Mouse (Mus musculus): ENCODE data around the gene Rab3il1. TPM values are rescaled to one million over a fixed set of nuclear protein-coding genes. Genes with fewer than 3 reads are reported as not detected.
A peak's percentile ranks its signal among the peaks of the same experiment; 100 is the strongest.
"Not testable (repeated sequence)": the region's sequence is repeated elsewhere in the genome, so short reads cannot be mapped to it uniquely, and the experiment has no call there.

Gene Rab3il1
- 263 and 307 TPM in 2 replicates for total RNA-seq (2015; ENCODE audit: low replicate concordance)
- 530 and 535 TPM in 2 replicates for total RNA-seq (2017; ENCODE audit: low replicate concordance)

DNA sequence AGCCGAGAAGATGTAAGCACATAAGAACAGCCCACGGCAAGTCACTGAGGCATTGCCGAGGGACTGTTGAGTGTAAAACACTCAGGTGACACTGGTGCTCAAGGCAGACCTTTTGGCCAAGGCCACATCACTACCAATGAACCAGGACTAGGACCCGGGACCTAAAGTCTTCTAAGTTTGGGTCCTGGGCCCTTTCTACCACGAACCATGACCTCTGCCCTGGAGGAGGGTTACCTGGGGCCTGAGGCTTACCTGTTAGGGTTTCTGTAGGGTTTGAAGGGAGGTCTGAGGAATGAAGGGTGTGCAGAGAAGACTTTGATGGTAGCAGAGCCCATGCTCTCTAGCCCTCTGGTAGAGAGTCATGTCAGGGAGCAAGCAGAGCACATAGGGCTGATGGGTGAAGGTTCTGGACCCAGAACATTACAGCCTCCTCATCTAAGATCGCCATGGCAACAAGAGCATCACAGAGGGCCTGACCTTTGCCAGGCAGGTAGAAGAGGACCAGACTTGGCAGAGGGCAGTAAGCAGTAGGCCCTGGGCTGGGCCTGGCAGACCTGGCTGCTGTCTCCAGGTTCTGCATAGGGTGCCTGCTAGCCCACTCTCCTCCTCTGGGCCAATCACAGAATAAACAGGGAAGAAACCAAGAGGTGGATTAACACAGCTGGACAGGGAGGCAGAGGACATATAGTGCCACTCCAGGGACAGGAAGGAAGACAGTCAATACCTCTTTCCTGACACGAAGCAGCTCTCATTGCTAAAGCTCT, at the start of gene Rab3il1, which contains the start of gene Best1:
Gene Rab3il1 (plus strand): TSS at position 464 of the 764 bp plus-strand sequence.
Gene Best1 (minus strand): TSS at position 428 of the 764 bp plus-strand sequence.
- no peak for ATAC-seq (replicated peaks; ENCODE audit: low FRiP score, poor library complexity, severe bottlenecking)

- no peak for ATAC-seq (replicated peaks; ENCODE audit: low FRiP score, poor library complexity, severe bottlenecking)
These were observed 49.1 kb upstream of the Rab3il1 start for GRCm38 (mm10) chr19:9952390-9952789.

DNA sequence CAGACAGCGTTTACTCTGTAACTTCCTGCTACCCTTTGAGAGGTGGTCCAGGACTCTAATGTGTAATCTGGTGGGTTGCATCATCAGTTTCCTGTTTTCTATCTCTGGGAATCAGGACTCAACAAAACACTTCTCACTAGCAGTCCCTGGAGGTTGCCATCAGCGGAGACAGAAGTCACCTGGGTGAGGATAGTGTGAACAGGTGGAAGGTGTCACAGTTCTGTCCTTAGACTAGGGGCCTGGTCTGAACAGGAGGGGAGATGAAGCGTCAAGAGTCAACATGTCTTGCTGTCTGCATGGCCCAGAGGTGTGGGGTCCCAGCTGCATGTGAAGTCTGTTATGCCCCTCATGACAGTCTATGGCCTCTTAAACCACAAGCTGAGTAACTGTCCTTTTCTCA, 48.6 kb upstream of the Rab3il1 start:
- ATAC-seq (replicated peaks; ENCODE audit: low FRiP score, poor library complexity, severe bottlenecking) = no peak

DNA sequence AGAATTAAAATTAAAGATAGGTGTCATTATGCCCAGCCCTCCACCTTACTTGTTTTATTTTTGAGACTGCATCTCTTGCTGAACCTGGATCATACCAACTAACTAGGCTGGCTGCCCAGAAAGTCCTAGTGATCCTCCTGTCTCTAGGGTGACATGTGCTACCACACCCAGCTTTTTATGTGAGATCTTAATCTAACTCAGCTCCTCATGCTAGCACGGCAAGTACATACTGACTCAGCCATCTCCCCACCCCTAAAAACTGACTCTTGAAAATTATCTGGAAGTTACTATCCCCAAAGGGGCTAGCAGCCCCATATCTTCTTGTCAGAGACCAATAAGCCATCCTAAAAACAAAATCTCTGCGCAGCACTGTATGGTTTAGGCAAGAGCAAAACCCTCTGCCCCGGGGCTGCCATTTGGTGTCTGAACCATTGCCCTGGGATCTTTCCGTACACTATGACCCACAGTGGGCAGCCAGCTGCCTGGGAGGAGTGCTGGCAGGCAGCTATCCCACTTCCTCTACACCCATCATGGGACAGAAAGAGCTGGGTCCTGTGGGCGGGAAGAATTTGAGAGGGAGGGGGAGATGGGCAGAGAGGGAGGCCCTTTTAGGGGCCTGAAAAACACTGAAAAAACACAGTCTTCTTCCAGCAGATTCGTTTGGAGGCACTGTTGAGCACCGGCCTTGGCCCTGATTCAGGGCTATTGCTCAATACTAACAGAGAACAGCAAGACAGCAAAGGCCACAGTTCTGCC, 47.2 kb upstream of the Rab3il1 start:
- no peak for ATAC-seq (replicated peaks; ENCODE audit: low FRiP score, poor library complexity, severe bottlenecking)

DNA sequence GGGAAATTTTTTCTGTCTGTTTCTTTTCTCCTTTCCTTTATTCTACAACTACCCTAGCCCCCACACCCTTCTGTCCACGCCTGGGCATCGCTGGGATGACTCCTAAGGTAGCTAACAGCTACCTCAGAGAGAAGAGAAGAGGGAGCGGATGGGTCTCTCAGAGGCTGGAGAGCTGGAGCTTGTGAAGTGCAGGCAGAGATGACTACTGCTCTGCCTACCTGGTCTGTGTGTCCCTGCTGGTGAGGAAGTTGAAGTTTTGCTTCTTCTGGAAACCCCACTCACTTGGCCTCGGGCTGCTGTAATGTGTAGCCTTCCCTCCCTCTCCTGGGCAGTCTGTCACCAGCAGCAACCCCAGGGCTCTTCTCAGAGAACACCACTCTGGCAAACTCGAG, 46.7 kb upstream of the Rab3il1 start:
- 0 out of 2 replicates have a peak, but pooled peaks have one; percentile 46 for ATAC-seq (replicated peaks; ENCODE audit: low FRiP score, poor library complexity, severe bottlenecking)

DNA sequence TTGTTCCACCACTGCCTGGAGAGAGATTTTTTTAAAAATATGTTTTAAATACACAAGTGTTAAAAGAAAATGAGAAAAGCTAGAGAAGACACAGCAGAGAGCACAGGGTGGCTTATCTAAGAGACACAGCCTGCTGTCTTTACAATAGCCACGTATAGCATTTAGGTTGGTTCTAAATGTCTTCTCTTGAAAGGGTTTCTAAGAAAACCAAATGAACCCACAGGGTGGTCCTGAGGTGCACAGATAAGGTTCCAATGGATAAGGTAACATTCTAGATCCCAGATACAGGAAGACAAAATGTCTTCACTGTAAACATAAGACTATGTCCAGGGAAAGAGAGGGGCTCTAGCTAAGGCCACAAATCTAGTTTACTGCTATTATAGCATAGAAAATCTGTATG, 46.0 kb upstream of the Rab3il1 start:
- no peak for ATAC-seq (replicated peaks; ENCODE audit: low FRiP score, poor library complexity, severe bottlenecking)

DNA sequence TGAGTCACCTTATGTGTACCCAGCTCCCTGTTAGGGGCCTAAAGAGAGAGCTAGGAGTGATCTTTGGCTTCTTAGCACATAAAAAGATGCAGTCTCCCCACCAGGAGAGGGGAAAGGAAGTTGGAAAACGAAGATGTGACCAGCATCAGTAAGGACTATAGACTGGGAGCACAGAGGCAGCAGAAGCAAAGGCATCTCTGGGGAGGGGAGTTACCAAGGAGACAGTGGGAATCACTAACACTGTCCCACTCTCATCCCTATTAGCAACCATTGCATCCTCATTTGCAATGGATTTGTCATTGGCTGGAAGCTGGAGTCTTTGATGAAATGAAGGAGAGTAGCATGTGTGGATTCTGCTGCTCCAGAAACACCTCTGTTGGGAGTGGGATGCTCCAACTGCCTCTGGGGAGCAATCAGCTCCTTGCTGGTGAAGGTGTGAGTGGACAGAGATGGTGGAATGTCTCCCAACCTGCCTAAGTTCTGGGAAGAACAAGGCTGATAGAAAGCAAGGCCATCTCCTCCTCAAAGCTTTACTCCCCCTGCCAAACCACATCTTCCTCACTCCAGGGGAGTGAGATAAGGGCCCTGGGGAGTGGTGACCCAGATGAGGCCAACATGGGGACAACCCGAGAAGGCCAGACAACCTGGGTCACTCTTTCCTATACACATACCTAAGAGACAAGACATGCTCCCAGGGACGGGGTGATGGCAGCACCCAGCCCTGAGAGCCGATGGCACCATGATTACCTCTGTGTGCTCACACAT, 44.7 kb upstream of the Rab3il1 start:
- ATAC-seq (replicated peaks; ENCODE audit: low FRiP score, poor library complexity, severe bottlenecking) = no peak

GRCm38 (mm10) chr19:9957965-9958364, 43.5 kb upstream of the Rab3il1 start:
- no peak for ATAC-seq (replicated peaks; ENCODE audit: low FRiP score, poor library complexity, severe bottlenecking)

DNA sequence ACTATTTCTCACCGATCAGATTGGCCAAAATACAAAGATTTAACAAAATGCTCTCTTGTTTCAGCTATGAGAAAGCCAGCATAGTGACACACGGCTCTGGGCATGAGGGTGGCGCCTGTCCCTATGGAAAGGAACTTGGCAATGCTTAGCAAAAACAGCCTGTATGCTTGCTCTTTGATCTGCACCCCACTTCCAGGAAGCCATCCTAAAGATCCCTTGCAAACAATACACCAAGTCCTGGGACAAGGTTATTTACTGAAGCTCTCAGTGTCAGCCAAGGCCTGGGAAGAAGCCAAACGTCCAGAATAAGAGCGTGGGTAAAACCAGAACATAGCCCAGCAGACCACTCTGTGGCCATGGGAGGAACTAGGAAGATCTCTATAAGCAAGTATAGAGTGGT, 40.7 kb upstream of the Rab3il1 start:
- ATAC-seq (replicated peaks; ENCODE audit: low FRiP score, poor library complexity, severe bottlenecking) = no peak

GRCm38 (mm10) chr19:9964205-9964916, 37.1 kb upstream of the Rab3il1 start:
- no peak for ATAC-seq (replicated peaks; ENCODE audit: low FRiP score, poor library complexity, severe bottlenecking)

DNA sequence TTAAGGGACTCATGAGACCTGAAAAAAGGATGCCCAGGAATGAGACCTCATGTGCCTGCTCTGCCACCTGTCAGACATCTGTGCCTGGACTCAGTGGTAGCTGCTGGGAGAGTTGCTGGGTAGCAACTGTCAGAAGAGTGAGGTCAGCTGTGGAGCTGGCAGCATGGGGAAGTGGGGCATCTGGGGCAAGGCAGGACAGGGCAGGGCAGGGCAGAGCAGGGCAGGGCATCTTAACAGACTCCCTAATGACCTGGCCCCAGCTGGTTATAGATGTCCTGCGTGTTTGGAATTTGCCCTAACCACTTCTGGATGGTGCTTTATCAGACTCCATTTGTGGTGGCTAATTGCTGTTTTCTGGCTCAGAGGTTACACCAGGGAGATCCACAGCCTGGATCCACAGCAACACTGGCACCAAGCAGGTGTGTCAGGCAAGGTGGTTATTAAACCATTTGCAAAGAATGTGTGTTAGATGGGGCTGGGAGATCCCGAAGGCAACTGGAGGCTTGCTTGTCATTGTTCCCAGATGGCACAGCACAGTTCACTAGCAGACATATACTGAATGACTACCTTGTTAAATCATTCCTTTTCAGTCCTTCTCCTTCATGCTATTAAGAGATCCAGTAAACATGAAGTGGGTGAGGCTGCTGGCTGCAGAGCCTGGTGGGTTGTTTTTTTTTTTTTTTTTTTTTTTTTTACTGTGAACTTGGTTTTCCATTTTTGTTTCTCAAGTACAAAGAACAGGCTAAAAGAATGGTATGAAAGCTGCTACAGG, 35.2 kb upstream of the Rab3il1 start:
- peak; percentile 43; the same call in 1 of the 2 replicates for ATAC-seq (replicated peaks; ENCODE audit: low FRiP score, poor library complexity, severe bottlenecking)

DNA sequence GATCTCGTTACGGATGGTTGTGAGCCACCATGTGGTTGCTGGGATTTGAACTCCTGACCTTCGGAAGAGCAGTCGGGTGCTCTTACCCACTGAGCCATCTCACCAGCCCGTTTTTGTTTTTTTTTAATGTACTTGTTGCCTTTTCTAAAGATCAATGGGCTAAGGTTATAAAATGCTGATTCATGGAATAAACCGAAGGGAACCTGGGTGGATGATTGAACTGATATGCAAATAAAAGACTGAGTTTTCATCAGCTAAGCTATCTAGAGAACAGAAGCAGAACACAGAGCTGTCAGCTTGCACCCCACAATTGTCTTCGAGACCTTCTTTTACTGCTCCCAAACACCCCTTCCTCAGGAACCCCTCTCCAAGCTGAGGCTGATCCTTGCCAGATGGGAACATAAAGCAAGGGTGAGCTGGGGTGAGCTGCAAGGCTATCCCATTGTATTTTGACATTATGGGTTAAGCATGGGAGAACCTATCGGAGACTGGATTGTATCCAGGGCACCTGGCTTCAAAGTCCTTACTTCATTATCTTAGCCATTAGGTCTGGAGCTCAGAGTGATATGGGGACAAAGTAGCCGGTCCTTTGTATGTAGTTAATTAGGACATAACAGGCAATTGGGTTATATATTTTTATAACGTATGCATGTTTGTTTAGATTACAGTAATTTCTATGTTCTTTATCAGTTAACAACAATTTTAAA, 33.2 kb upstream of the Rab3il1 start:
- no peak for ATAC-seq (replicated peaks; ENCODE audit: low FRiP score, poor library complexity, severe bottlenecking)

- ATAC-seq (replicated peaks; ENCODE audit: low FRiP score, poor library complexity, severe bottlenecking) = not testable (repeated sequence)
These were observed 26.6 kb upstream of the Rab3il1 start for GRCm38 (mm10) chr19:9974853-9975252.

GRCm38 (mm10) chr19:9977085-9977484, 24.4 kb upstream of the Rab3il1 start:
- ATAC-seq (replicated peaks; ENCODE audit: low FRiP score, poor library complexity, severe bottlenecking) = no peak

DNA sequence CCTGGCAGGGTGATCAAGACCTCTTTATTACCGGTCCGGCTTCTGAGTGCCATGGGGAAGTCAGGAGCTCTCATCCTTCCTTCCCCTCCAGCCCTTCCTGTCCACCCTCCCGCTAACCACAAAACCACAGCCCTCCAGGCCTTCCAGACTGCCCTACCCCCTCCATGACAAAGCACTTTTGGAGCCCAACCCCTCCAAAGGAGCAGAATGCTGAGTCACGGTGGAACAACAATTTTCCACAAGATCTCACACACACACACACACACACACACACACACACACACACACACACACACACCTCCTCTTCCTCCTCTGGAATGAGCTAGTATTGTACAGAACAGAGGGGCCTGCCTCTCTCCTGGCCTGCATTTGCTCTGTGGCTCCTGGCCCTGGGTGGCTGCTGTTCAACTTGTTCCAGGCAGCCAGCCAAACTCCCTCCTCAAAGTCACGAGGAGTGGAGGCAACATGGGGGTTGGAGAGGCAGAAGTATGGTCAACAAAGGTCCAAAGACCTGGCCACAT, 23.0 kb upstream of the Rab3il1 start:
- peak; percentile 59 for ATAC-seq (replicated peaks; ENCODE audit: low FRiP score, poor library complexity, severe bottlenecking)

DNA sequence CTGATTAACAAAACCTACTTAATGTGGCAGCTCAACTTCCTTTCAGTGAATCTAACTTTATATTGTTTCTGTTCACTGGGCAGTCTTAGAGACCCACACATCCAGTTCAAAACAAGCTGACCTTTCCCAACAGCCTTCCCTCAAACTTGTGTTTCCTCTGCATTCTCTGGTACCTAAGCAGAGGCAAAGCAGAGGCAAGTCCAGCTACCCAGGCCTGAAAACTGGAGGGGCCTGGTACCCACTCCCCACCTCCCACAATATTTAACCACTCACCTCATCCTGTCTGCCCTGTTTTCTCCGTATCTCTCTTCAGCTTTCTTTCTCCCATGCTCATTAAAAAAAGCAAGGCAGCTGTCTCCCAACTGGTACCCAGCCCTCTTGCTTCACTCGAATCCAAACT, 22.3 kb upstream of the Rab3il1 start:
- ATAC-seq (replicated peaks; ENCODE audit: low FRiP score, poor library complexity, severe bottlenecking) = no peak

GRCm38 (mm10) chr19:9980258-9980657, 21.2 kb upstream of the Rab3il1 start, which contains the start of gene Fth1:
Gene Fth1 (plus strand): TSS chr19:9980598.
- ATAC-seq (replicated peaks; ENCODE audit: low FRiP score, poor library complexity, severe bottlenecking) = no peak

DNA sequence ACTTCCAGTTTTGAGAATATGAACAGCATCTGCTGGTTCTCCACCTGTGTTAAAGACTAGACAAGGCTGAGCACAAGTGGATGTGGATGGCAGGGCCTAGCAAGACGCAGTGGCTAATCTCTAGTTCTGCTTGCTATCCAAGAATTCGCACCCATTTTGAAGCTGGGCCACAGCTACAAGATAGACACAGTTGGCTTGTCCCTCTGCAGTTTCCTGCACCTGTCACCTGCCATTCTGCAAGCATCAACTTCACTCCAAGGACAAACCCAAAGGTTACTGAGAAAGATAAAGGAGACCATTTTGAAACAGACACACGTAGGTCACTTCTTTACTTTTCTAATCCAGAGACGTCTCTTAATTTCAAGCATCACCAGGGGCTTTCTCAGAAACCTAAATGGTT, 19.8 kb upstream of the Rab3il1 start:
- no peak for ATAC-seq (replicated peaks; ENCODE audit: low FRiP score, poor library complexity, severe bottlenecking)

Data from erythroblast, adult 5-6 weeks (primary cell).